Mouse (Mus musculus) ES-E14 (cell line): Measurements from ENCODE around the gene Lifr. TPM values are rescaled to one million over a fixed set of nuclear protein-coding genes. Genes with fewer than 3 reads are reported as not detected.

ENCODE experiments used
- DNase-seq: peaks from one replicate; pipeline ENCODE4 v3.0.0-alpha.2; 2013; ENCODE audit warnings: low read depth, low spot score
- H3K27ac ChIP-seq: 2 replicates; pipeline ENCODE4 v1.5.1; 2012; ENCODE audit warnings: low read depth, mild to moderate bottlenecking, low read length, moderate library complexity, mixed read lengths; ENCODE audit not compliant: poor library complexity, insufficient read depth, severe bottlenecking
- H3K36me3 ChIP-seq: 2 replicates; pipeline ENCODE4 v1.6.1; 2012; ENCODE audit warnings: mild to moderate bottlenecking, low read length, moderate library complexity, mixed read lengths; ENCODE audit not compliant: control insufficient read depth, poor library complexity, insufficient read depth, severe bottlenecking
- H3K4me1 ChIP-seq, 2 experiments: fragments of 150-350 bp in 1 of 2; sonication (generic) in 1 of 2; 2 replicates each; pipeline ENCODE4 v1.6.1; 2012; ENCODE audit warnings: low read length in 2 of 2, mild to moderate bottlenecking in 1 of 2, mixed read lengths in 1 of 2; ENCODE audit not compliant: control insufficient read depth in 2 of 2, insufficient read depth in 2 of 2, poor library complexity in 1 of 2
- H3K4me3 ChIP-seq, 2 experiments: fragments of 150-350 bp in 1 of 2; sonication (generic) in 1 of 2; 2 replicates each; pipeline ENCODE4 v1.5.1; 2012; ENCODE audit warnings: low read length in 2 of 2, low read depth in 1 of 2, mild to moderate bottlenecking in 1 of 2, mixed read lengths in 1 of 2; ENCODE audit not compliant: insufficient read depth in 1 of 2, poor library complexity in 1 of 2, severe bottlenecking in 1 of 2
- H3K9ac ChIP-seq: 2 replicates; pipeline ENCODE4 v1.6.1; 2012; ENCODE audit warnings: low read depth, mild to moderate bottlenecking, low read length, mixed read lengths; ENCODE audit not compliant: poor library complexity, insufficient read depth, severe bottlenecking
- H3K9me3 ChIP-seq: fragments of 150-350 bp; sonication (generic); 2 replicates; pipeline ENCODE4 v1.6.1; 2012; ENCODE audit warnings: low read depth, mild to moderate bottlenecking, low read length; ENCODE audit not compliant: control insufficient read depth, insufficient read depth
- CHD2 ChIP-seq: IDR thresholded peaks from 2 replicates; pipeline ENCODE4 v1.6.1; 2014; ENCODE audit warnings: mild to moderate bottlenecking, low read depth, low read length, inconsistent platforms
- HCFC1 ChIP-seq: IDR thresholded peaks from 2 replicates; pipeline ENCODE4 v1.6.1; 2012; ENCODE audit warnings: low read length, inconsistent platforms, borderline replicate concordance; ENCODE audit not compliant: insufficient read depth
- MAFK ChIP-seq: IDR thresholded peaks from 2 replicates; pipeline ENCODE4 v1.6.1; 2014; ENCODE audit warnings: mild to moderate bottlenecking, low read depth, low read length, inconsistent platforms; ENCODE audit not compliant: insufficient read depth
- ZC3H11A ChIP-seq: IDR thresholded peaks from 2 replicates; pipeline ENCODE4 v1.6.1; 2012; ENCODE audit warnings: low read depth, mild to moderate bottlenecking, inconsistent platforms, low read length, borderline replicate concordance
- ZNF384 ChIP-seq: IDR thresholded peaks from 2 replicates; pipeline ENCODE4 v1.6.1; 2012; ENCODE audit warnings: low read depth, low read length, inconsistent platforms
- in situ Hi-C, 2 experiments: fragments of 600-800 bp; cut with MboI; formaldehyde crosslinking; loops; one replicate each; pipeline ENCODE4 v1.15.1; 2025; ENCODE audit warnings: low sequenced_read_pairs in 2 of 2, inconsistent platforms in 1 of 2; ENCODE audit not compliant: unreplicated experiment in 2 of 2
- total RNA-seq: library from RNA; depleted of rRNA; stranded (reverse); fragments of 300-350 nt; gene quantifications from 2 replicates; pipeline ENCODE4 v1.2.3, GENCODE M21; 2012; rRNA removed

The Lifr gene
- total RNA-seq, 1 experiment: 89.3 TPM

DNA sequence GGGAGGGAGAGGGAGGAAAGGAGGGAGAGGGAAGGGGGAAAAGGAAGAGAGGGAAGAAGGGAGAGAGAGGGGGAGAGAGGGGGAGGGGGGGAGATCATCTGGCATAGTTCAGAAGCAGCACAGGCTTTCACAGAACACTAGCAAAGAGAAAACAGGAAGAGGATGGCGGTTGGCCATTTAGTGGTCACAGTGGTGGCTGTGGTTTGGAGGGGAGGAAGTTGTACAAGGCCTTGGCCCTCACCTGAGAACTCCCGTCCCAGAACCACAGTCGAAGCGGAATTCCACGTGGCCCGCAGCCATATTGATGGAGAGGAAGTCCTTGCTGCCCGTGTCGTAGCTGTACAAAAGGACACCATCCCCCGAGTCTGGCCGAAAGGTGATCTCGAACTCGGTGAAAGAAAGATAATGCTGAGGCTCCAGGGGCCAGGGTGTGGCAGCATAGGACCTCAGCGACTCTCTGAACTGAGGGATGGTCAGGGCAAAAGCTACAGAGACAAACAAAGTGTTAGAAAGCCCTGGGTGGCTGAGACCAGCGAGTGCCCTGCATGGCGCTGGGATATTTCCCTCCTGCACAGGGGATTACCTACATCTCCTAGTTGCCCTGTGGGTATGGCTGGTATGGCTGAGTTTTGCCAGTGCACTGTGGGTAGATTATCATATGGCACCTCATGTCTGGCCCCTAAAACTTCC is 151.9 kb downstream of the Lifr start:
- TF ChIP-seq CHD2: no peak
- no peak for TF ChIP-seq MAFK
- no peak for TF ChIP-seq ZNF384
- TF ChIP-seq HCFC1: no peak
- no peak for TF ChIP-seq ZC3H11A
- Histone ChIP-seq H3K9ac (no peak overlapping the region), H3K9me3 (no peaks in the 10 kb centered on the region), H3K4me1 (no peaks in the 10 kb centered on the region), H3K36me3 (no peaks in the 10 kb centered on the region), H3K27ac (no peak overlapping the region), H3K4me3 (no peak overlapping the region)
- no peak for DNase-seq
- in situ Hi-C loops: no loop called here

Other genes with a start within 250 kb of the Lifr start
- 0.21 and 1.0 TPM in 2 replicates for gene Osmr, start 215.6 kb upstream of the Lifr start, total RNA-seq